In the genomic region with DNA sequence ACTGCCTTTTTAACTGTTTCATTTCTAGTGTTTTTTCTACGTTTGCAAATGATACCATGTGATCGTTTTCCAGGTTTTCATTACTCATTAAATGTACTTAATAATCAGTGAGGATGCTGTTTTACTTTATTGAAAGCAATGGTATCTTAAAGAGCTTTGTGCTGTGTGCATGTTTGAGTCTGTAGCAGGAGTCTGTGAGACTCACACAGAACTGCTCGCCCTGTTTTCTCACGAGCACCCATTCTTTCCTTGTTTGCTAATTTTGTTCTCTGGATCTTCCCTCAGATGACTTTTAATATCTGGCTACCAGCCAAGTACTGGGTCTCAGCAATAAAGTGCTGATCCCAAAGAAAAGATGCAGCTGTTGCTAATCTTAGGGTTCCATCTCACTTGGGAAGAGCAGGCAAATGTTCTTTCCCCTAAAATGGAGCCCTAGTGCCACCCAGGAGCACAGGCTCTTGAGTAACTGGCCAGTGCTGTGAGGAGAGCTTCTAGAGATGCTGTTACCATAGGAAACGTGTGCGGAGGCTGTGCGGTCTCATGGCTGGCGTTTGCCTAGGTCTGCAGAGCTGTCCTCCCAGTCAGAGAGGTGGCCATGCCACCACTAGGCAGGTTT, we compare ENCODE assay signal across 9 mouse cellular contexts. TPM values are rescaled to one million over a fixed set of nuclear protein-coding genes. Genes with fewer than 3 reads are reported as not detected.
DNase-seq lines count a peak whose midpoint lies in the region; ATAC-seq and TF ChIP-seq lines count a peak whose summit lies in the region.
"Had no signal": no experiment of that assay in that cellular context is flagged by ENCODE, and none has a peak within 500 bp of the region (broad histone marks: within the 10 kb centered on the region; RNA-seq: fewer than 3 reads in every experiment).

No protein-coding gene starts in this region.

- no peak overlapping the region for H3K4me2 ChIP-seq in forebrain, embryonic 11.5 days (ENCODE audit: low read depth, low read length, severe bottlenecking)
- peak overlapping the region; percentile 21; the same call in 1 of the 2 replicates for H3K4me2 ChIP-seq in hindbrain, embryonic 16.5 days (ENCODE audit: low read length)

- intact Hi-C loops in left cerebral cortex, adult 2 months (cut with DNase I), result loop anchor here (5.0 kb wide), 1 partner anchor 1193 kb away; no protein-coding TSS in a partner anchor
- intact Hi-C loops in left cerebral cortex, postnatal 25 days (cut with DNase I), result loop anchor here (5.0 kb wide), 1 partner anchor 48 kb away; no protein-coding TSS in a partner anchor

- H3K9ac ChIP-seq in forebrain, embryonic 11.5 days (ENCODE audit: low read length), result no peak overlapping the region
- H3K9ac ChIP-seq in hindbrain, embryonic 16.5 days (ENCODE audit: low read depth, low read length), result no peak overlapping the region

- no peaks in the 10 kb centered on the region for H3K27me3 ChIP-seq in forebrain, embryonic 11.5 days (ENCODE audit: control insufficient read depth, insufficient read depth, low read length)
- no peaks in the 10 kb centered on the region for H3K27me3 ChIP-seq in hindbrain, embryonic 16.5 days (replicated peaks; ENCODE audit: control insufficient read depth, insufficient read depth, low read length)
- H3K27me3 ChIP-seq: megakaryocyte, embryonic 14.5 days had no signal

- H3K4me1 ChIP-seq in forebrain, embryonic 11.5 days (replicated peaks; ENCODE audit: control insufficient read depth, insufficient read depth, low read length), result peaks cover 11% of the 10 kb centered on the region; the same call in 1 of the 2 replicates
- H3K4me1 ChIP-seq in hindbrain, embryonic 16.5 days (ENCODE audit: control insufficient read depth, insufficient read depth, low read depth, low read length), result peaks cover 15% of the 10 kb centered on the region
- H3K4me1 ChIP-seq in olfactory bulb, adult 2 months (ENCODE audit: control insufficient read depth, insufficient read depth, low read length), result peaks cover 11% of the 10 kb centered on the region

- peak; percentile 44; the same call in 1 of the 2 replicates for ATAC-seq in forebrain, embryonic 11.5 days (replicated peaks; ENCODE audit: low FRiP score)
- peak; percentile 48 for ATAC-seq in hindbrain, embryonic 16.5 days

- peak overlapping the region; percentile 2 for H3K4me3 ChIP-seq in left cerebral cortex, adult 2 months
- H3K4me3 ChIP-seq in forebrain, embryonic 11.5 days (ENCODE audit: low read depth, low read length), result no peak overlapping the region
- no peak overlapping the region for H3K4me3 ChIP-seq in hindbrain, embryonic 16.5 days (ENCODE audit: low read length)
- no peak overlapping the region for H3K4me3 ChIP-seq in olfactory bulb, adult 2 months (ENCODE audit: insufficient read depth, low read depth, low read length)
- H3K4me3 ChIP-seq: megakaryocyte, embryonic 14.5 days had no signal

- H3K36me3 ChIP-seq in forebrain, embryonic 11.5 days (ENCODE audit: control insufficient read depth, insufficient read depth, low read length), result no peaks in the 10 kb centered on the region
- peaks cover 10% of the 10 kb centered on the region for H3K36me3 ChIP-seq in hindbrain, embryonic 16.5 days (ENCODE audit: control insufficient read depth, insufficient read depth, low read length)

- no peaks in the 10 kb centered on the region for H3K9me3 ChIP-seq in forebrain, embryonic 11.5 days (ENCODE audit: control insufficient read depth, low read length)
- no peaks in the 10 kb centered on the region for H3K9me3 ChIP-seq in hindbrain, embryonic 16.5 days (ENCODE audit: control insufficient read depth, low read length)
- H3K9me3 ChIP-seq: megakaryocyte, embryonic 14.5 days had no signal

- no peak for DNase-seq in left cerebral cortex, adult 2 months (ENCODE audit: extremely low spot score in 1 of 2, low spot score in 2 of 2)
- DNase-seq in left cerebral cortex, postnatal 25 days (ENCODE audit: low spot score in 2 of 2), result no peak
- no peak for DNase-seq in forebrain, embryonic 11.5 days (ENCODE audit: low spot score)
- no peak for DNase-seq in thymus, postnatal 4 days
- DNase-seq in frontal cortex, postnatal 10 days (ENCODE audit: low spot score in 2 of 2), result no peak
- no peak for DNase-seq in right cerebral cortex, postnatal 10 days (ENCODE audit: low spot score in 2 of 2)

- H3K27ac ChIP-seq in left cerebral cortex, adult 2 months, result peak overlapping the region; percentile 34; the same call in 1 of the 2 replicates
- H3K27ac ChIP-seq in forebrain, embryonic 11.5 days (ENCODE audit: low read depth, low read length), result peak overlapping the region; percentile 48; the same call in 1 of the 2 replicates
- peak overlapping the region; percentile 62 for H3K27ac ChIP-seq in hindbrain, embryonic 16.5 days (ENCODE audit: low read depth, low read length)
- H3K27ac ChIP-seq in olfactory bulb, adult 2 months (ENCODE audit: insufficient read depth, low read depth, low read length), result peak overlapping the region; percentile 88

- WGBS in forebrain, embryonic 11.5 days, result 51% methylated on average over 8 of the region's 8 CpGs
- 42% methylated on average over 8 of the region's 8 CpGs for WGBS in hindbrain, embryonic 16.5 days
- 7% methylated on average over 8 of the region's 8 CpGs for WGBS in olfactory bulb, adult 2 months

- no peak for TF ChIP-seq CTCF in left cerebral cortex, adult 2 months (IDR thresholded peaks at IDR 0.05)
- TF ChIP-seq CTCF in olfactory bulb, adult 2 months (IDR thresholded peaks at IDR 0.05; ENCODE audit: insufficient read depth, low read depth, low read length), result no peak

- TF ChIP-seq POLR2A in olfactory bulb, adult 2 months (IDR thresholded peaks at IDR 0.05; ENCODE audit: insufficient read depth, low read depth, low read length), result no peak

RNA-seq across cellular contexts. Expression of gene Kidins220, which starts 59.7 kb away (rescaled TPM):
- 100 to 1,000 TPM; 301 to 346 TPM for total RNA-seq in left cerebral cortex, adult 2 months (2021)
- 100 to 1,000 TPM; 286 to 300 TPM for total RNA-seq in left cerebral cortex, postnatal 25 days (2021)
- polyA plus RNA-seq in forebrain, embryonic 11.5 days (2014; fragmentation: Nextera tagmentation; extraction: Ambion mirVana), result 45.4 and 47.2 TPM in 2 replicates
- 114 and 142 TPM in 2 replicates for polyA plus RNA-seq in hindbrain, embryonic 16.5 days (2015; fragmentation: Nextera tagmentation; extraction: Ambion mirVana)
- 235 and 458 TPM in 2 replicates for polyA plus RNA-seq in olfactory bulb, adult 2 months (2012; ENCODE audit: insufficient read depth, insufficient read length, low replicate concordance, missing spikeins)

Comparison
In these comparisons a context has a peak if more than half of its experiments do, and no peak if none do; other contexts are left out.
1. H3K27ac ChIP-seq: peak in every context shown above with its lines; median percentile 88 in olfactory bulb, adult 2 months; 62 in hindbrain, embryonic 16.5 days; 48 in forebrain, embryonic 11.5 days; 34 in left cerebral cortex, adult 2 months.